Mouse (Mus musculus) lung, postnatal 0 days (tissue): ENCODE data around the gene Tnfrsf13c.

Source experiments
- CTCF ChIP-seq: IDR thresholded peaks from 2 replicates; pipeline ENCODE4 v1.5.1; 2016; ENCODE audit warnings: antibody characterized with exemption, mild to moderate bottlenecking
- EP300 ChIP-seq: IDR thresholded peaks from 2 replicates; pipeline ENCODE4 v1.6.1; 2016; ENCODE audit warnings: antibody characterized with exemption, mild to moderate bottlenecking, control low read depth

DNA sequence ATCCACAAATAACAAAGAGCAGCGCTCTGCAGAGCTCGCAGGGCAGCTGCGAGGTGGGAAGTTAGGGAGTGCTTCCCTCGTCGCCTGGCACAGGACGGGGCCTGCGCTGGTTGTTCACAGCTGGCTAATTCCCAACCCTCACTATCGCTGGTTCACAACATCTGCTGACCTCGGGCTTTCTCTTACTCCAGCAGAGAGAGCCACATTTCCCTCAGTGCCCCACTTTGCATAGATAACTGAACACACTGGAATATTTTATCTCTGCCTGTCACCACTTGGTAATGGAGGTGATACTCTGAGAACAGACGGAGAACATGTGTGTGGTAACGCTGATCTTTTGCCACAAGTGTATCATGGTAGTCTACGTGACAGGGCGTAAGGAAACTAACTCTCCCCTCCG lies 38.0 kb downstream of the Tnfrsf13c start:
- no peak for TF ChIP-seq CTCF
- TF ChIP-seq EP300 = no peak
